Mouse (Mus musculus) bone marrow, adult 2 months (tissue): Measurements from ENCODE around the gene Arhgap25.

Experiments used
- CTCF ChIP-seq: fragments of 200-500 bp; IDR thresholded peaks from 2 replicates; pipeline ENCODE4 v1.5.1; 2011; ENCODE audit warnings: low read length, control low read depth; ENCODE audit not compliant: control insufficient read depth, insufficient read depth
- POLR2A ChIP-seq: fragments of 200-500 bp; IDR thresholded peaks from 2 replicates; pipeline ENCODE4 v1.6.1; 2011; ENCODE audit warnings: low read depth, mild to moderate bottlenecking, control low read depth, low read length, borderline replicate concordance; ENCODE audit not compliant: control insufficient read depth

DNA sequence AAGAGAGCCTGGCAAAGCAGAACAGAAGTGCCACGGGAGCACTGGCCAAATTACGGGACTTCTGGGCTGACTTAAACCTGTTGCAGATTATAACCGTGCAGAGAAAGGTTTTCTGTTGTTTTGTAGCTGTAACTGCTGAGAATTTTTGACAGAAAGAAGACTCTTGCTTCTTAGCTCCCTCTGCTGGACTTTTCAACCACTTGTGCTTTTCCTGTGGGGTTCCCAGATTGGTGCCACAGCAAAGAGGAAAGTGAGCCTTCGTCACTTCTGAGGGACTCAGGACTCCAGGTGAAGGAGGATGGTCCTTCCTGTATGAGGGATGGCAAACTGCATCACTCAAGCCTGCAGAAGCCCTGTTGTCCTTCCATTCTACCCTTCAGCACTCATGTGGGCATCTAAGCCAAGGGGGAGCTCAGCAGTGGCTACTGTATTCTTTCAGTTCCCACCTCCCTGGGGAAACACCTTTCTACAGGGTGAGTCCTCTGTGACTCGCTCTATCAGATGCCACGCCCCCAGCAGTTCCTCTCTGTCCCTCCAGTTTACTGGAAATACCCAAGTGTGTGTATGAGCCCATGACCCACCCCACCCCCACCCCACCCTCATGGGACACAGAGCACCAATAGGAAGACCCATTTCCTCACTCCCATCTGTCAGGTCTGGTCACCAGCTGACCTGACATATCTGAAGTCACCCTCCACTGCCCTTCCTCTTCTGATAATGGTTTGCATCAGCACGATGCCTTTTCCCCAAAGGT is 19.2 kb upstream of the Arhgap25 start:
- TF ChIP-seq CTCF (0 out of 2 replicates have a peak, but pooled peaks have one; percentile 12), POLR2A (no peak)
